Mouse (Mus musculus) myocyte (in vitro differentiated cells): ENCODE measurements around the gene Slit3. TPM values are rescaled to one million over a fixed set of nuclear protein-coding genes. Genes with fewer than 3 reads are reported as not detected.

Source experiments
- H3K27me3 ChIP-seq: one replicate; pipeline ENCODE4 v1.6.1; 2011; ENCODE audit not compliant: control insufficient read depth, insufficient read depth, insufficient read length
- H3K36me3 ChIP-seq: one replicate; pipeline ENCODE4 v1.6.1; 2011; ENCODE audit not compliant: control insufficient read depth, insufficient read depth
- H3K4me2 ChIP-seq: one replicate; pipeline ENCODE4 v1.6.1; 2011; ENCODE audit warnings: low read depth, control low read depth
- H3K4me3 ChIP-seq: one replicate; pipeline ENCODE4 v1.5.1; 2011; ENCODE audit warnings: mild to moderate bottlenecking, control low read depth, moderate library complexity
- H3K79me2 ChIP-seq: one replicate; pipeline ENCODE4 v1.6.1; 2011; ENCODE audit not compliant: control insufficient read depth, insufficient read depth
- H3ac ChIP-seq: one replicate; pipeline ENCODE4 v1.6.1; 2011; ENCODE audit not compliant: control insufficient read depth, insufficient read length
- CEBPB ChIP-seq: IDR thresholded peaks from 2 replicates; pipeline ENCODE4 v1.6.1; 2011; ENCODE audit warnings: mild to moderate bottlenecking, moderate library complexity; ENCODE audit not compliant: poor library complexity, insufficient read depth, severe bottlenecking
- E2F4 ChIP-seq: IDR thresholded peaks from one replicate; pipeline ENCODE4 v1.6.1; 2011; ENCODE audit warnings: mild to moderate bottlenecking, control low read depth, moderate library complexity; ENCODE audit not compliant: insufficient read depth
- MAX ChIP-seq: IDR thresholded peaks from one replicate; pipeline ENCODE4 v1.6.1; 2011; ENCODE audit warnings: low read depth, mild to moderate bottlenecking, control low read depth
- MYOD1 ChIP-seq, 3 experiments: IDR thresholded peaks; one replicate each; pipeline ENCODE4 v1.6.1; 2011; ENCODE audit warnings: control low read depth in 2 of 3, low read depth in 2 of 3, mild to moderate bottlenecking in 2 of 3, moderate library complexity in 1 of 3; ENCODE audit not compliant: insufficient read length in 2 of 3, control insufficient read depth in 1 of 3
- MYOG ChIP-seq, 3 experiments: IDR thresholded peaks; one replicate each; pipeline ENCODE4 v1.6.1; 2011; ENCODE audit warnings: control low read depth in 2 of 3, low read depth in 2 of 3, mild to moderate bottlenecking in 2 of 3; ENCODE audit not compliant: insufficient read length in 2 of 3, control insufficient read depth in 1 of 3, insufficient read depth in 1 of 3
- POLR2A ChIP-seq: IDR thresholded peaks from one replicate; pipeline ENCODE4 v1.6.1; 2011; ENCODE audit warnings: low read depth, mild to moderate bottlenecking, control low read depth, moderate library complexity; ENCODE audit not compliant: insufficient read length
- POLR2AphosphoS2 ChIP-seq: IDR thresholded peaks from one replicate; pipeline ENCODE4 v1.6.1; 2011; ENCODE audit warnings: low read depth, control low read depth; ENCODE audit not compliant: insufficient read length
- REST ChIP-seq: IDR thresholded peaks from one replicate; pipeline ENCODE4 v1.6.1; 2011; ENCODE audit warnings: mild to moderate bottlenecking, control low read depth, moderate library complexity; ENCODE audit not compliant: insufficient read depth, insufficient read length
- SRF ChIP-seq: IDR thresholded peaks from one replicate; pipeline ENCODE4 v1.6.1; 2011; ENCODE audit warnings: low read depth; ENCODE audit not compliant: control insufficient read depth, insufficient read length
- TCF12 ChIP-seq: IDR thresholded peaks from one replicate; pipeline ENCODE4 v1.6.1; 2011; ENCODE audit warnings: mild to moderate bottlenecking, control low read depth; ENCODE audit not compliant: poor library complexity, insufficient read depth, severe bottlenecking
- TCF3 ChIP-seq: IDR thresholded peaks from one replicate; pipeline ENCODE4 v1.6.1; 2011; ENCODE audit warnings: low read depth, control low read depth; ENCODE audit not compliant: insufficient read length
- USF1 ChIP-seq: IDR thresholded peaks from one replicate; pipeline ENCODE4 v1.6.1; 2011; ENCODE audit warnings: low read depth, mild to moderate bottlenecking, control low read depth, moderate library complexity
- polyA plus RNA-seq: library from polyadenylated mRNA; unstranded; fragments of >200 nt; fragmentation: generic; extraction: Trizol; gene quantifications from one replicate; pipeline ENCODE4 v1.2.1, GENCODE M21; 2012; ENCODE audit warnings: missing spikeins

The Slit3 gene
- polyA plus RNA-seq, 1 experiment, result not detected

DNA sequence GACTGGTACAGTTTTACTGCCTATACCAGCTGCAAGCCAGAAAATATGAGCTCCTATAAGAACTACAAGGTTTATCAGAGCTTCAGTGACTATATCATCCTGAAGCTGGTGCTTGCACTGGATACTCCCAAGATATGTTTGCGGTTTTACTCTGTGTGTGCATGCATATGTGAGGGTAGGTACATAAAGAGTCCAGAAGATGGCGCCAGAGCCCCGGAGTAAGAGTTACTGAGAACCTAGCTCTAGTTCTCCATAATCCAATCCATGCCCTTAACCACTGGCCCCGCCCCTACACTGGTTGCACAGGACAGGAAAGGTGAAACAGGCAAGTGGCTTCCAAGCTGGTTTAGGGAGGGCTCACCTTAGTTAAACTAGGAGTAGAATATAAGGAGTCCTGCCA is 246.2 kb downstream of the Slit3 start:
- Histone ChIP-seq H3K27me3 (no peaks in the 10 kb centered on the region), H3K36me3 (no peaks in the 10 kb centered on the region), H3K4me3 (no peak overlapping the region), H3K79me2 (no peaks in the 10 kb centered on the region), H3K4me2 (no peak overlapping the region), H3ac (no peak overlapping the region)
- TF ChIP-seq TCF3, result no peak
- no peak for TF ChIP-seq REST
- no peak for TF ChIP-seq USF1
- TF ChIP-seq MAX, result no peak
- no peak for TF ChIP-seq POLR2A
- no peak for TF ChIP-seq CEBPB
- TF ChIP-seq POLR2AphosphoS2, result no peak
- TF ChIP-seq SRF, result no peak
- TF ChIP-seq MYOD1 (IDR thresholded peaks at IDR 0.05; ENCODE audit: control insufficient read depth in 1 of 3, insufficient read length in 2 of 3, low read depth in 2 of 3), result no peak
- TF ChIP-seq TCF12, result no peak
- no peak for TF ChIP-seq E2F4
- TF ChIP-seq MYOG (IDR thresholded peaks at IDR 0.05; ENCODE audit: control insufficient read depth in 1 of 3, insufficient read depth in 1 of 3, insufficient read length in 2 of 3, low read depth in 2 of 3), result no peak

DNA sequence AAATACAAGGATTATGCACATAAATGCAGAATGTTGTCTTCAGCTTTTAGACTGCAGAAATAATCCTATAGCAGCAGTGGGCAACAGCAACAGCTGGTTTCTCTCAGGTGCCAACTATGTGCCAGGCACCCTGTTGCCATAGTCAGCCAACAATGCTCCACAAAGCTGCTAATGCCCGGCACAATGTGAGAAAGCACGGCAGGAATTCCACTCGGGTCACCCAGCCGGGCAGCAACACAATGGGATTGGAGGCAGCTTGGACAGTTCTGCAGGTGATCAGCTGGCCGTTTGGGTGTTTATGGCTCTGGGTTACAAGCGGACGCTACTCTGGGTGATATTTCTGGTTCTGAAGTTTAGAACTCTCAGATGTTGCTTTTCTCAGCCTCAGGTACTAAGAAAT is 248.9 kb downstream of the Slit3 start:
- no peak overlapping the region for H3K4me2 ChIP-seq
- H3ac ChIP-seq, result no peak overlapping the region
- no peaks in the 10 kb centered on the region for H3K79me2 ChIP-seq
- H3K36me3 ChIP-seq, result no peaks in the 10 kb centered on the region
- TF ChIP-seq MAX (no peak), E2F4 (no peak), SRF (no peak), MYOG (IDR thresholded peaks at IDR 0.05; ENCODE audit: control insufficient read depth in 1 of 3, insufficient read depth in 1 of 3, insufficient read length in 2 of 3, low read depth in 2 of 3) (no peak), MYOD1 (IDR thresholded peaks at IDR 0.05; ENCODE audit: control insufficient read depth in 1 of 3, insufficient read length in 2 of 3, low read depth in 2 of 3) (no peak), TCF3 (no peak), REST (no peak), TCF12 (no peak)
- no peaks in the 10 kb centered on the region for H3K27me3 ChIP-seq
- H3K4me3 ChIP-seq, result no peak overlapping the region

DNA sequence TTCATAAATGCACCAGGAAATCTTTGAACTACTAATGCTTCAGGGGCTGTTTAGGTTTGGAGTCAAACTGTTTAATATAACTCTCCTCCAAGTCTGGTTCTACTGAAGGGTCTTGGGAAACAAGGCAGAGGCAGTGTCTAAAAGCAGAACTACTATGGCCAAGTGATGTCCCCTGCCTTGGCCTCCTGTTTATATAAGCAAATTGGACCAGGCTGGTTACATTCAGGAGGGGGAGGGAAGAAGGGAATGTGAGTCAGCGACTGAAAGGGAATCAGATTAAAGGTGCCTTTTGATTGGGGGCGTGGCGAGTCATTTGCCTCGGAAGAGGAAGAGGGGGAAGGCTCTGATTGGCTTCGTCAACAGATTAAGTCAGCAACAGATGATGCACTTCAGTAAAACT is 249.7 kb downstream of the Slit3 start:
- no peak for TF ChIP-seq CEBPB
- no peak for TF ChIP-seq USF1
- TF ChIP-seq E2F4, result no peak
- no peak for TF ChIP-seq TCF3
- TF ChIP-seq MYOD1 (IDR thresholded peaks at IDR 0.05; ENCODE audit: control insufficient read depth in 1 of 3, insufficient read length in 2 of 3, low read depth in 2 of 3), result no peak
- no peak for TF ChIP-seq REST
- no peak for TF ChIP-seq MAX
- TF ChIP-seq TCF12, result no peak
- TF ChIP-seq POLR2AphosphoS2, result no peak
- no peak overlapping the region for H3K4me3 ChIP-seq
- H3ac ChIP-seq, result no peak overlapping the region
- no peak overlapping the region for H3K4me2 ChIP-seq
- no peaks in the 10 kb centered on the region for H3K36me3 ChIP-seq
- H3K27me3 ChIP-seq, result no peaks in the 10 kb centered on the region
- no peaks in the 10 kb centered on the region for H3K79me2 ChIP-seq

DNA sequence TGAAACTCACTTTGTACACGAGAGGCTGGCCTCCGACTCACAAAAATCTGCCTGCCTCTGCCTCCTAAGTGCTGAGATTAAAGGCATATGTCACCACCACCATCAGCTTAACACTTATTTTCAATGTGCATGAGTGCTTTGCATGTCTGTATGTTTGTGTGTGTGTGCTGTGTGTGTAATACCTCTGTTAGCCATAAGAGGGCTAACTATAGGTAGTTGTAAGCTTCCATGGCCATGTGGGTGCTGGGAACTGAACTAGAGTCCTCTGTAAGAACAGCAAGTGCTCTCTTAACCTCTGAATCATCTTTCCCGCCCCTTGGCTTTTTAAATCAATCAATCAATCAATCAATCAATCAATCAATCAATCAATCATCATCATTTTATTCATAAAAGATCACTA is 251.4 kb downstream of the Slit3 start:
- TF ChIP-seq MYOD1 (IDR thresholded peaks at IDR 0.05; ENCODE audit: control insufficient read depth in 1 of 3, insufficient read length in 2 of 3, low read depth in 2 of 3), result no peak
- TF ChIP-seq POLR2AphosphoS2, result no peak
- no peak for TF ChIP-seq MYOG (IDR thresholded peaks at IDR 0.05; ENCODE audit: control insufficient read depth in 1 of 3, insufficient read depth in 1 of 3, insufficient read length in 2 of 3, low read depth in 2 of 3)
- no peak for TF ChIP-seq CEBPB
- TF ChIP-seq REST, result no peak
- TF ChIP-seq E2F4, result no peak
- no peak for TF ChIP-seq POLR2A
- TF ChIP-seq TCF3, result no peak
- TF ChIP-seq MAX, result no peak
- no peak for TF ChIP-seq USF1
- no peak for TF ChIP-seq SRF
- no peak for TF ChIP-seq TCF12
- Histone ChIP-seq H3K4me2 (no peak overlapping the region), H3ac (no peak overlapping the region), H3K4me3 (no peak overlapping the region), H3K79me2 (no peaks in the 10 kb centered on the region), H3K27me3 (no peaks in the 10 kb centered on the region), H3K36me3 (no peaks in the 10 kb centered on the region)

DNA sequence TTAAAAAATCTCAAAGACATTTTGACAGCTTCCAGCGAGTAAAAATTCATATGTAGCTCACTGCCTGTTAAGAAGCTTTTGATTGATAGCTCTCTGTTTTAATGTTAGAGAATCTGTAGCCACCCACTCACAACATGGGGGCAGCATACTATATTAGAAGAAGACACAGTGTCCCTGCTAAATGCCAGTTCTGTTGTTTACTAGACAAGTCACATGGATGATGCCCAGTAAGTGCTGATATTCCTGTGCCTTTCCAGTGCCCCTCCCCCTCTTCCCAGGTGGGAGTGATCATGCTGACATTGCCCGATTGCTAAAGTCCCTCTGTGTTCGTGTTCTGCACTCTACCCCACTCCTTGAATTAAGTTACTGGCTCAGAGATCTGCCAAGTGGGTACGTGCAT is 254.0 kb downstream of the Slit3 start:
- Histone ChIP-seq H3ac (no peak overlapping the region), H3K4me3 (no peak overlapping the region), H3K79me2 (no peaks in the 10 kb centered on the region), H3K36me3 (no peaks in the 10 kb centered on the region), H3K4me2 (no peak overlapping the region), H3K27me3 (no peaks in the 10 kb centered on the region)
- TF ChIP-seq SRF (no peak), TCF3 (no peak), E2F4 (no peak), MYOG (IDR thresholded peaks at IDR 0.05; ENCODE audit: control insufficient read depth in 1 of 3, insufficient read depth in 1 of 3, insufficient read length in 2 of 3, low read depth in 2 of 3) (no peak), TCF12 (no peak), MYOD1 (IDR thresholded peaks at IDR 0.05; ENCODE audit: control insufficient read depth in 1 of 3, insufficient read length in 2 of 3, low read depth in 2 of 3) (no peak), CEBPB (no peak)
